Mouse (Mus musculus): ENCODE data around the gene Sec16a.

DNA sequence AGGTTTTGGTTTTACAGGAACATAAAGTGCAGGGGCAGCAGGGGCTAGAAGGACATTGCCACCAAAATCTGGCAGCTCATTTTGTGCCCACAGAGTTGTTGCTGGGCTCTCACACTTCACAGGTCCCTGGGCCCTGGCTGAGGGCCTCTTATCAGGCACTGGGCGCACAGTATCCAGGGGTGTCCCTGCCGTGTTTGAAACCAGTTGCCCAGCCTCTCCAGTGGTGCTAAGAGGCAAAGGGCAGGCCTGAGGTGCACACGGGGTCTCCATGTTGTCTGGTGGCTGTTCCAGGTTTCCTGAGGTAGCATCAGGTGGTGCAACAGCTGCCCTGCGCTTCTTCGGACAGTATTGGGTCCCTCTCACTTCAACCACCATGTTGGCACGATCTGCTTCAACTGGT is 5.3 kb downstream of the Sec16a start:
- TF ChIP-seq CTCF (IDR thresholded peaks at IDR 0.05; ENCODE audit: extremely low read depth, insufficient read depth, low read length), result no peak
- no peak for TF ChIP-seq POLR2A (IDR thresholded peaks at IDR 0.05; ENCODE audit: extremely low read depth, insufficient read depth, low read length)
